31 mouse cellular contexts compared by ENCODE assay signal in the genomic region with DNA sequence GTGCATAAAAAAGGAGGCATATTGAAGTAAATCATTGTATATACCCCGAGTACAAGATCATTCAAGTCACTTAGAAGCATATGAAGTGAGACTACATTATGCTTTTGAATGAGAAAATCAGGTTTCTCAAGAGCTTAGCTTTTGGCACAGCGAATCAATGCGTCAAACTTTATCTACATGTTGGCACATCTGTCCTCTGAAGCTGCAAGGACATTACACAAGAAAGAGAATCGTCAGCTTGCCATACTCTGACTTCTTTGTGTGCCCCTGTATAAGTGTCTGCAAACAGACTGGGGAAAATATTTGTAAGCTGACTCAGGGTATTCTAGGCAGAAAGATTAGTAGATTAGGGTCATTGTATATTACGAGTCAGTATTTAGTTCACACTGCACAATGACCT. TPM values are rescaled to one million over a fixed set of nuclear protein-coding genes. Genes with fewer than 3 reads are reported as not detected.
A peak's percentile ranks its signal among the peaks of the same experiment; 100 is the strongest.
DNase-seq lines count a peak whose midpoint lies in the region; ATAC-seq and TF ChIP-seq lines count a peak whose summit lies in the region.
"Had no signal": no experiment of that assay in that cellular context is flagged by ENCODE, and none has a peak within 500 bp of the region (broad histone marks: within the 10 kb centered on the region; RNA-seq: fewer than 3 reads in every experiment).

No protein-coding gene starts in this region.

- TF ChIP-seq EP300 in lung, postnatal 0 days (IDR thresholded peaks at IDR 0.05): peak; percentile 81

- WGBS in lung, postnatal 0 days: 43% methylated on average over 5 of the region's 5 CpGs
- 53% methylated on average over 5 of the region's 5 CpGs for WGBS in lung, adult 2 months

- no peak for TF ChIP-seq CTCF in lung, postnatal 0 days (IDR thresholded peaks at IDR 0.05)
- TF ChIP-seq CTCF in lung, adult 2 months (IDR thresholded peaks at IDR 0.05; ENCODE audit: insufficient read depth, low read length): no peak
- TF ChIP-seq CTCF in brain, embryonic 14.5 days (IDR thresholded peaks at IDR 0.05; ENCODE audit: borderline replicate concordance, extremely low read depth, insufficient read depth, insufficient read length): no peak

- no peaks in the 10 kb centered on the region for H3K36me3 ChIP-seq in lung, postnatal 0 days (ENCODE audit: insufficient read depth, low read length)
- H3K36me3 ChIP-seq: heart, embryonic 10.5 days; heart, embryonic 15.5 days; hindbrain, embryonic 10.5 days; hindbrain, embryonic 13.5 days; intestine, embryonic 15.5 days had no signal

- no peak overlapping the region for H3K4me3 ChIP-seq in lung, postnatal 0 days (ENCODE audit: low read depth, low read length)
- H3K4me3 ChIP-seq in lung, adult 2 months (replicated peaks; ENCODE audit: extremely low read depth, low read depth, low read length): no peak overlapping the region
- H3K4me3 ChIP-seq: gastrocnemius, adult 2 months; heart, embryonic 10.5 days; heart, embryonic 15.5 days; hindbrain, embryonic 10.5 days; hindbrain, embryonic 13.5 days; intestine, embryonic 15.5 days had no signal

- no peak for TF ChIP-seq POLR2A in lung, adult 2 months (IDR thresholded peaks at IDR 0.05; ENCODE audit: borderline replicate concordance, extremely low read depth, low read depth, low read length)
- TF ChIP-seq POLR2A in brain, embryonic 14.5 days (IDR thresholded peaks at IDR 0.05; ENCODE audit: borderline replicate concordance, extremely low read depth, insufficient read depth, insufficient read length, poor library complexity, severe bottlenecking): no peak

- no peak overlapping the region for H3K4me2 ChIP-seq in lung, postnatal 0 days (replicated peaks; ENCODE audit: low read depth, low read length)
- H3K4me2 ChIP-seq: heart, embryonic 15.5 days; hindbrain, embryonic 13.5 days; intestine, embryonic 15.5 days had no signal

- no peaks in the 10 kb centered on the region for H3K27me3 ChIP-seq in lung, postnatal 0 days (replicated peaks; ENCODE audit: insufficient read depth, low read length)
- H3K27me3 ChIP-seq: heart, embryonic 15.5 days; hindbrain, embryonic 13.5 days; intestine, embryonic 15.5 days had no signal

- H3K9me3 ChIP-seq in lung, postnatal 0 days (ENCODE audit: low read length): no peaks in the 10 kb centered on the region
- H3K9me3 ChIP-seq: heart, embryonic 10.5 days; heart, embryonic 15.5 days; hindbrain, embryonic 10.5 days; hindbrain, embryonic 13.5 days; intestine, embryonic 15.5 days had no signal

- peak; percentile 61 for ATAC-seq in lung, postnatal 0 days
- ATAC-seq: CD4-positive, CD25-positive, alpha-beta regulatory T cell, adult 4 months; forebrain, embryonic 14.5 days; forebrain, postnatal 0 days; hindbrain, embryonic 16.5 days; intestine, embryonic 15.5 days had no signal

- H3K9ac ChIP-seq in lung, postnatal 0 days (replicated peaks; ENCODE audit: low read depth): no peak overlapping the region
- H3K9ac ChIP-seq: forebrain, postnatal 0 days; heart, embryonic 15.5 days; hindbrain, embryonic 13.5 days; intestine, embryonic 15.5 days had no signal

- DNase-seq in adrenal gland, adult 2 months: peak; percentile 42
- DNase-seq in adrenal gland, postnatal 4 days (ENCODE audit: low spot score in 2 of 2): no peak
- peak; percentile 6 to 34 for DNase-seq in adrenal gland, postnatal 36 days
- DNase-seq in adrenal gland, adult 8-10 months: no peak
- peak; percentile 78 for DNase-seq in lung, postnatal 0 days (ENCODE audit: low spot score)
- DNase-seq in lung, adult 2 months: no peak
- DNase-seq in brain, embryonic 14.5 days (ENCODE audit: low read depth): peak; percentile 12
- no peak for DNase-seq in layer of hippocampus, postnatal 10 days (ENCODE audit: low spot score in 2 of 2)
- DNase-seq: B cell, adult 2 months; cerebellum, adult 11 months; cerebellum, adult 2 months; cerebellum, adult 9-11 months; cerebellum, postnatal 25 days; embryo, embryonic 11 days; forebrain, postnatal 0 days; gastrocnemius, adult 2 months; gastrocnemius, postnatal 14 days; heart, adult 18-20 months; heart, postnatal 10 days; heart, postnatal 36 days; kidney, adult 11 months; kidney, adult 8-10 months had no signal

- H3K27ac ChIP-seq in lung, postnatal 0 days (ENCODE audit: low read length): no peak overlapping the region
- H3K27ac ChIP-seq: gastrocnemius, adult 2 months; heart, embryonic 10.5 days; heart, embryonic 15.5 days; hindbrain, embryonic 10.5 days; hindbrain, embryonic 13.5 days; intestine, embryonic 15.5 days had no signal

- H3K4me1 ChIP-seq in lung, postnatal 0 days (ENCODE audit: insufficient read depth, low read depth, low read length): no peaks in the 10 kb centered on the region
- H3K4me1 ChIP-seq in lung, adult 2 months (ENCODE audit: control insufficient read depth, insufficient read depth, low read length): no peaks in the 10 kb centered on the region
- H3K4me1 ChIP-seq: heart, embryonic 10.5 days; heart, embryonic 15.5 days; intestine, embryonic 15.5 days had no signal

RNA-seq across cellular contexts. Expression of a gene that starts 57.7 kb away (rescaled TPM):
- 10 to 100 TPM; 11.4 to 24.7 TPM for total RNA-seq in adrenal gland, adult 2 months (2021)
- polyA plus RNA-seq in adrenal gland, adult 2 months (2012; rRNA removed): 0.71 and 0.79 TPM in 2 replicates
- total RNA-seq in adrenal gland, postnatal 4 days (2021): 10 to 100 TPM; 12.0 to 12.5 TPM
- total RNA-seq in adrenal gland, postnatal 36 days (2021): 10 to 100 TPM in 1 of 2 experiments, 1 to 10 TPM in 1; 9.6 to 17.7 TPM
- total RNA-seq in adrenal gland, adult 8-10 months (2022): 10 to 100 TPM in 3 of 4 experiments, 1 to 10 TPM in 1; 7.7 to 17.4 (median 13.7) TPM
- polyA plus RNA-seq in lung, postnatal 0 days (2015; fragmentation: Nextera tagmentation; extraction: Ambion mirVana): 6.6 and 8.6 TPM in 2 replicates
- polyA plus RNA-seq in lung, adult 2 months (2012; rRNA removed): 3.8 and 6.4 TPM in 2 replicates
- polyA plus RNA-seq in brain, embryonic 14.5 days (2012; rRNA removed): 4.3 and 6.0 TPM in 2 replicates
- total RNA-seq in layer of hippocampus, postnatal 10 days (2021): 1 to 10 TPM; 3.6 to 4.0 TPM
- total RNA-seq: MEL had no signal

Comparison
In these comparisons a context has a peak if more than half of its experiments do, and no peak if none do; other contexts are left out.
1. DNase-seq: peak in adrenal gland, adult 2 months (single experiment), adrenal gland, postnatal 36 days (2 of 2), lung, postnatal 0 days (single experiment) and brain, embryonic 14.5 days (single experiment); none in adrenal gland, postnatal 4 days (0 of 2), adrenal gland, adult 8-10 months (single experiment), lung, adult 2 months (single experiment) and layer of hippocampus, postnatal 10 days (0 of 2).